Mouse (Mus musculus): ENCODE data around the gene Cacybp. TPM values are rescaled to one million over a fixed set of nuclear protein-coding genes. Genes with fewer than 3 reads are reported as not detected.

Cacybp gene
- polyA plus RNA-seq (2015; fragmentation: Nextera tagmentation; extraction: Ambion mirVana) = 94.9 and 113 TPM in 2 replicates

GRCm38 (mm10) chr1:160212703-160213669 is at the start of gene Cacybp:
Cacybp (minus strand) TSS chr1:160212875.

DNA sequence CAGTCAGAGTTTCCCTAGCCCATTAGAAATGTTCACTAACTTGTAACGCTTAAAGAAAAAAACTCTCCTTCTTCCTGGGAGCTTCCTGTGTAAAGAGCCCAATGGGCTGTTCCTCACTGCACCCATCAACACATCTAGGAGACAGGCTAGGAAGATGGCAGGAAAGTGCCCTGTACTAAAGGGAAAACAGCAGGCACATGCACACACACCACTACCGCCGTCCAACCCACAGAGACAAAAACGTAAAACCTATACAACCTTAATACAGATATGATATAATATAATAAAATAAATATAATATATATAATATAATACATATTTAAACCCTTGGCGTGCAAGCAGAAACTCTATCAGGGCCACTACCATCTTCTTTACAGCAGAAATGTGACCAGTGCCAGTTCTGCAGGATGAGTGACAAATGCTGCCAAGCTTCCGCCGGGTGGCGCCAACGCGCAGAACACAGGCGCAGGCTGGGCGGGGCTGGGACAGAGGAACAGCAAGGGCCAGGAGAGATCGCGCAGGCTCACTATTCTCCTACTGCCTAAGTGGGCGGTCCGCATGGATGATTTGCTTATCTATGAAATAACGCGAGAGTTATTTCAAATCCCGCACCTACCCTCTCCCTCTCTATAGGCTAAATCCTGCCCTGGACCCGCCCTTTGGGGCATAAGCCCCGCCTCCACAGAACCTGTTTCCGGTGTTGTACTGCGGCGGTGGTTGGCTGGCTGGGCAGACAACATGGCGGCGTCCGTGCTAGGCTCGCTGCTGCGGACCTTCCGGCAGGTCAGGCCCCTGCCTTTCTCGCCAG is 17.9 kb downstream of the Cacybp start, which contains the start of gene Mrps14:
Gene Mrps14 (plus strand): TSS at position 687 of the 808 bp plus-strand sequence.

GRCm38 (mm10) chr1:160153480-160153879 is 59.2 kb downstream of the Cacybp start, which contains the start of gene Tnn:
Tnn (minus strand) TSS chr1:160153580.

Other genes starting within 250 kb of the Cacybp start
- 48.5 and 55.4 TPM in 2 replicates for gene 4930523C07Rik, start 168.5 kb downstream of the Cacybp start, polyA plus RNA-seq (2015; fragmentation: Nextera tagmentation; extraction: Ambion mirVana)
- gene Tnn, start 59.3 kb downstream of the Cacybp start, polyA plus RNA-seq (2015; fragmentation: Nextera tagmentation; extraction: Ambion mirVana) = 0.79 and 0.94 TPM in 2 replicates
- 237 and 271 TPM in 2 replicates for gene Mrps14, start 17.7 kb downstream of the Cacybp start, polyA plus RNA-seq (2015; fragmentation: Nextera tagmentation; extraction: Ambion mirVana)